Mouse (Mus musculus) brain, embryonic 18.5 days (tissue): ENCODE measurements at regions not wholly inside any gene's neighbourhood (a gene's known extent, or its start where the extent isn't known, plus 50 kb on each side); places are given as distances from the start of the nearest gene placed in this dataset.

Source experiments
- DNase-seq: peaks from one replicate; pipeline ENCODE4 v3.0.0-alpha.2; 2012; ENCODE audit warnings: low read depth, low spot score

GRCm38 (mm10) chr4:29133404-29134307 lies 320.7 kb downstream of the Epha7 start:
- DNase-seq = no peak

GRCm38 (mm10) chr4:29135685-29136385 lies 322.9 kb downstream of the Epha7 start:
- no peak for DNase-seq

- DNase-seq = no peak
Measured at GRCm38 (mm10) chr4:29138771-29139301, 325.9 kb downstream of the Epha7 start.

- no peak for DNase-seq
Measured at GRCm38 (mm10) chr4:29143415-29143814, 330.5 kb downstream of the Epha7 start.

GRCm38 (mm10) chr4:29145242-29145641 lies 332.3 kb downstream of the Epha7 start:
- DNase-seq = no peak

GRCm38 (mm10) chr4:29152134-29152867 lies 339.4 kb downstream of the Epha7 start:
- DNase-seq = no peak

- DNase-seq = no peak
Measured at GRCm38 (mm10) chr4:29182494-29182893, 369.6 kb downstream of the Epha7 start.

GRCm38 (mm10) chr4:29183411-29183810 lies 370.5 kb downstream of the Epha7 start:
- DNase-seq = no peak

- no peak for DNase-seq
Measured at GRCm38 (mm10) chr4:29183818-29184217, 370.9 kb downstream of the Epha7 start.

- no peak for DNase-seq
Measured at GRCm38 (mm10) chr4:29200976-29201375, 388.0 kb downstream of the Epha7 start.
